Mouse (Mus musculus): ENCODE data around the gene Myh7.

GRCm38 (mm10) chr14:54997297-54997696 is 2.9 kb upstream of the Myh7 start:
- TF ChIP-seq CTCF (IDR thresholded peaks at IDR 0.05; ENCODE audit: low read depth) (no peak), EP300 (IDR thresholded peaks at IDR 0.05; ENCODE audit: low read depth) (no peak)
